Mouse (Mus musculus): ENCODE data around the gene Tle4.

DNA sequence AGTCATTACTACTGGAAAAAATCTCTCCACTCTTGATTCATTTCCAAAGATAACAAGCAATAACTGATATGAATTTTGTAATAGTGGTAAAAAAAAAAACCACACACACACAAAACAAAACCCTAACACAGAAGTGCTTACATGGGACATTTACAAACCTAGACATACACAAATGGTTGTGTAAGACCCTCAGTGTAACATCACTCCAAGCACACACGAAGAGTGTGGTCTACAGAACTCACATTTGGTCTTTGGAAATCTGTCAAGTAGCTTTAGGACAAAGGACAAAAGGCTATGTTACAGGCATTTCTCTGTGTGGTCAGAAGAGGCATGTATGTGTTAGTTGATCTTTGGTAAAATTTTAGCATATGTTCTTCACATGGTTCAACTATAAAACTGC, 52.4 kb downstream of the Tle4 start:
- no peak for TF ChIP-seq GATA1 (IDR thresholded peaks at IDR 0.05; ENCODE audit: borderline replicate concordance, low read length)
- TF ChIP-seq FLI1 (IDR thresholded peaks at IDR 0.05; ENCODE audit: low read length), result no peak

All from megakaryocyte, embryonic 14.5 days (primary cell).